In the genomic region with DNA sequence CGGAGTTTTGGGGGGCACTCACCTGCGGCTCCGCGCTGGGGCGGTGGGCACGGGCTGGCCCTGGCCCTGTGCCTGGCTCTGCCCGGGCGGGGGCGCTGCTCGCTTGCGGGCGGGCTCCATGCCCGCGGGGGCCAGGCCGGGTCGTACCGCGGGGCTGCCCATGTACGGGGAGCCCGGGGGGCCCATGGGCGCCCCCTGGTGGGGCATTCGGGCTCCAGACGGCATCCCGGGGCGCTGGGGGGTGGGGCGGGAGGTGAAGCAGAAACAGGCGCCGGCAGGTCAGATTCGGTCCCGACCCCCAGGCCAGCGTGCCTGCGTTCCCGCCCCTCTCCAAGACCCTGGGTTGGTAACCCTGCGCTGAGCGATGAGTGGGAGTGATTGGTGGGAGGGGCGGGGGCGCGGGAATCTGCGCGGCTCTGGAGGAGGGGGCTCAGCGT, we compare ENCODE assay signal across 9 mouse cellular contexts. TPM values are rescaled to one million over a fixed set of nuclear protein-coding genes. Genes with fewer than 3 reads are reported as not detected.
DNase-seq lines count a peak whose midpoint lies in the region; ATAC-seq lines count a peak whose summit lies in the region.
"Had no signal": no experiment of that assay in that cellular context is flagged by ENCODE, and none has a peak within 500 bp of the region (broad histone marks: within the 10 kb centered on the region; RNA-seq: fewer than 3 reads in every experiment).

No protein-coding gene starts in this region.

- peak; percentile 12; the same call in 1 of the 2 replicates for ATAC-seq in heart, embryonic 11.5 days (replicated peaks; ENCODE audit: insufficient number of reproducible peaks, low FRiP score, low TSS enrichment)
- ATAC-seq in kidney, embryonic 16.5 days (ENCODE audit: low FRiP score, low TSS enrichment) = peak; percentile 7; the same call in 1 of the 2 replicates

- H3K4me1 ChIP-seq in heart, embryonic 11.5 days (ENCODE audit: control insufficient read depth, insufficient read depth, low read length) = peaks cover 37% of the 10 kb centered on the region
- peaks cover 57% of the 10 kb centered on the region for H3K4me1 ChIP-seq in kidney, embryonic 16.5 days (ENCODE audit: insufficient read depth, low read length)

- peak overlapping the region; percentile 69 for H3K4me2 ChIP-seq in heart, embryonic 11.5 days
- H3K4me2 ChIP-seq in kidney, embryonic 16.5 days (replicated peaks; ENCODE audit: low read depth, low read length) = peak overlapping the region; percentile 98

- H3K36me3 ChIP-seq in heart, embryonic 11.5 days (ENCODE audit: control insufficient read depth, insufficient read depth, low read length) = peaks cover 16% of the 10 kb centered on the region
- H3K36me3 ChIP-seq in kidney, embryonic 16.5 days (ENCODE audit: insufficient read depth, low read length) = peaks cover 19% of the 10 kb centered on the region
- no peaks in the 10 kb centered on the region for H3K36me3 ChIP-seq in splenic B cell, adult 2 months (ENCODE audit: control insufficient read depth, insufficient read depth, low read length, poor library complexity, severe bottlenecking)

- H3K4me3 ChIP-seq in heart, embryonic 11.5 days (ENCODE audit: low read depth, low read length) = peak overlapping the region; percentile 43
- peak overlapping the region; percentile 56 for H3K4me3 ChIP-seq in kidney, embryonic 16.5 days (ENCODE audit: low read length)

- peak overlapping the region; percentile 10; the same call in 1 of the 2 replicates for H3K27ac ChIP-seq in heart, embryonic 11.5 days (ENCODE audit: low read depth, low read length)
- no peak overlapping the region for H3K27ac ChIP-seq in kidney, embryonic 16.5 days (ENCODE audit: low read length)

- under 1% methylated on average over 41 of the region's 41 CpGs for WGBS in heart, embryonic 11.5 days (ENCODE audit: insufficient replicate concordance)
- 0% methylated on average over 28 of the region's 41 CpGs for WGBS in kidney, embryonic 16.5 days

- no peaks in the 10 kb centered on the region; the same call in 1 of the 2 replicates for H3K27me3 ChIP-seq in heart, embryonic 11.5 days (ENCODE audit: control insufficient read depth, insufficient read depth, low read length)
- H3K27me3 ChIP-seq in kidney, embryonic 16.5 days (ENCODE audit: insufficient read depth, low read length) = no peaks in the 10 kb centered on the region
- H3K27me3 ChIP-seq in splenic B cell, adult 2 months (ENCODE audit: control insufficient read depth, insufficient read depth, low read length, poor library complexity, severe bottlenecking) = no peaks in the 10 kb centered on the region

- no peaks in the 10 kb centered on the region for H3K9me3 ChIP-seq in heart, embryonic 11.5 days (replicated peaks; ENCODE audit: control insufficient read depth, low read length)
- no peaks in the 10 kb centered on the region for H3K9me3 ChIP-seq in kidney, embryonic 16.5 days (ENCODE audit: low read length)

- DNase-seq in CD4-positive helper T cell, adult 2 months (ENCODE audit: low read depth, low spot score) = peak; percentile 73
- DNase-seq in Muller cell, postnatal 12 days (ENCODE audit: inconsistent ontology term) = peak; percentile 66
- DNase-seq in embryo, embryonic 9.5 days (ENCODE audit: extremely low spot score) = peak; percentile 80
- peak; percentile 72 for DNase-seq in lung, postnatal 36 days
- peak; percentile 70 for DNase-seq in splenic B cell, adult 2 months (ENCODE audit: low read depth, low spot score)
- no peak for DNase-seq in layer of hippocampus, adult 9-10 months (ENCODE audit: low spot score)

- H3K9ac ChIP-seq in heart, embryonic 11.5 days (ENCODE audit: low read depth, low read length) = peak overlapping the region; percentile 61
- H3K9ac ChIP-seq in kidney, embryonic 16.5 days (replicated peaks; ENCODE audit: low read length) = peak overlapping the region; percentile 72

RNA-seq across cellular contexts. Expression of a gene that starts 12.0 kb away (rescaled TPM):
- polyA plus RNA-seq in heart, embryonic 11.5 days (2014; fragmentation: Nextera tagmentation; extraction: Ambion mirVana) = 8.1 and 9.8 TPM in 2 replicates
- polyA plus RNA-seq in kidney, embryonic 16.5 days (2015; fragmentation: Nextera tagmentation; extraction: Ambion mirVana) = 27.1 and 28.3 TPM in 2 replicates

RNA-seq across cellular contexts. Expression of a gene that starts 21.3 kb away (rescaled TPM):
- 75.6 and 78.6 TPM in 2 replicates for polyA plus RNA-seq in heart, embryonic 11.5 days (2014; fragmentation: Nextera tagmentation; extraction: Ambion mirVana)
- polyA plus RNA-seq in kidney, embryonic 16.5 days (2015; fragmentation: Nextera tagmentation; extraction: Ambion mirVana) = 118 TPM in 2 replicates

RNA-seq across cellular contexts. Expression of a gene that starts 25.6 kb away (rescaled TPM):
- 73.2 and 76.1 TPM in 2 replicates for polyA plus RNA-seq in heart, embryonic 11.5 days (2014; fragmentation: Nextera tagmentation; extraction: Ambion mirVana)
- 24.5 and 25.0 TPM in 2 replicates for polyA plus RNA-seq in kidney, embryonic 16.5 days (2015; fragmentation: Nextera tagmentation; extraction: Ambion mirVana)

RNA-seq across cellular contexts. Expression of a gene that starts 42.0 kb away (rescaled TPM):
- not detected in 2 replicates for polyA plus RNA-seq in heart, embryonic 11.5 days (2014; fragmentation: Nextera tagmentation; extraction: Ambion mirVana)
- polyA plus RNA-seq in kidney, embryonic 16.5 days (2015; fragmentation: Nextera tagmentation; extraction: Ambion mirVana) = 0.16 and 0.41 TPM in 2 replicates
- polyA plus RNA-seq: large intestine, adult 2 months had no signal

RNA-seq across cellular contexts. Expression of a gene that starts 57.8 kb away (rescaled TPM):
- polyA plus RNA-seq in heart, embryonic 11.5 days (2014; fragmentation: Nextera tagmentation; extraction: Ambion mirVana) = 3.2 and 3.4 TPM in 2 replicates
- 0.42 and 0.71 TPM in 2 replicates for polyA plus RNA-seq in kidney, embryonic 16.5 days (2015; fragmentation: Nextera tagmentation; extraction: Ambion mirVana)
